Mouse (Mus musculus) G1E (cell line): Measurements from ENCODE around the gene Trim65.

Source experiments
- CTCF ChIP-seq: IDR thresholded peaks from 2 replicates; pipeline ENCODE4 v1.5.1; 2012; ENCODE audit warnings: low read depth, low read length, inconsistent platforms, mixed read lengths
- GATA1 ChIP-seq: IDR thresholded peaks from 2 replicates; pipeline ENCODE4 v1.6.1; 2012; ENCODE audit warnings: borderline replicate concordance, low read length, inconsistent platforms, mixed read lengths
- GATA2 ChIP-seq: IDR thresholded peaks from 2 replicates; pipeline ENCODE4 v1.6.1; 2012; ENCODE audit warnings: low read depth, low read length, inconsistent platforms, borderline replicate concordance
- TAL1 ChIP-seq: conservative IDR thresholded peaks from 2 replicates; pipeline ENCODE4 v1.6.1; 2012; ENCODE audit warnings: low read depth, low read length, inconsistent platforms, mixed read lengths

GRCm38 (mm10) chr11:116162146-116162545 lies 31.2 kb upstream of the Trim65 start:
- TF ChIP-seq CTCF (no peak), TAL1 (no peak), GATA1 (no peak), GATA2 (no peak)
